Mouse (Mus musculus) MEL (cell line): ENCODE results near the gene 9530077C05Rik. TPM values are rescaled to one million over a fixed set of nuclear protein-coding genes. Genes with fewer than 3 reads are reported as not detected.

Source experiments
- DNase-seq: peaks from one replicate; pipeline ENCODE4 v3.0.0; 2011; ENCODE audit warnings: low read depth, low spot score
- H3K27ac ChIP-seq: 2 replicates; pipeline ENCODE4 v1.5.1; 2012; ENCODE audit warnings: low read depth, mild to moderate bottlenecking, control low read depth, low read length, moderate library complexity; ENCODE audit not compliant: control insufficient read depth
- H3K27me3 ChIP-seq, 2 experiments: fragments of 150-350 bp in 1 of 2; sonication (generic) in 1 of 2; 2 replicates each; pipeline ENCODE4 v1.6.1; 2012; ENCODE audit warnings: low read length in 2 of 2, mild to moderate bottlenecking in 2 of 2, improper control_type of control experiment in 1 of 2, moderate library complexity in 1 of 2; ENCODE audit not compliant: insufficient read depth in 2 of 2, control insufficient read depth in 1 of 2
- H3K36me3 ChIP-seq, 2 experiments: 2 replicates each; pipeline ENCODE4 v1.6.1; 2012 to 2014; ENCODE audit warnings: low read length in 2 of 2, improper control_type of control experiment in 1 of 2, inconsistent platforms in 1 of 2, mild to moderate bottlenecking in 1 of 2; ENCODE audit not compliant: insufficient read depth in 2 of 2, control insufficient read depth in 1 of 2
- H3K4me1 ChIP-seq, 2 experiments: fragments of 150-350 bp in 1 of 2; sonication (generic) in 1 of 2; 2 replicates each; pipeline ENCODE4 v1.6.1; 2012; ENCODE audit warnings: low read length in 2 of 2, improper control_type of control experiment in 1 of 2, mild to moderate bottlenecking in 1 of 2; ENCODE audit not compliant: insufficient read depth in 2 of 2, control insufficient read depth in 1 of 2
- H3K4me3 ChIP-seq, 2 experiments: fragments of 150-350 bp in 1 of 2; sonication (generic) in 1 of 2; 2 replicates each; pipeline ENCODE4 v1.5.1; 2012; ENCODE audit warnings: low read depth in 2 of 2, low read length in 2 of 2, mild to moderate bottlenecking in 2 of 2, moderate library complexity in 2 of 2, control low read depth in 1 of 2, improper control_type of control experiment in 1 of 2; ENCODE audit not compliant: control insufficient read depth in 1 of 2, insufficient read depth in 1 of 2
- H3K79me2 ChIP-seq: 2 replicates; pipeline ENCODE4 v1.6.1; 2012; ENCODE audit warnings: mild to moderate bottlenecking, low read length, moderate library complexity; ENCODE audit not compliant: control insufficient read depth, poor library complexity, insufficient read depth
- H3K9ac ChIP-seq: 2 replicates; pipeline ENCODE4 v1.6.1; 2012; ENCODE audit warnings: low read depth, mild to moderate bottlenecking, control low read depth, low read length, moderate library complexity; ENCODE audit not compliant: control insufficient read depth, poor library complexity, severe bottlenecking
- H3K9me3 ChIP-seq: fragments of 150-350 bp; sonication (generic); replicated peaks from 2 replicates; pipeline ENCODE4 v1.6.1; 2012; ENCODE audit warnings: mild to moderate bottlenecking, low read length, improper control_type of control experiment, moderate library complexity; ENCODE audit not compliant: insufficient read depth
- BHLHE40 ChIP-seq: IDR thresholded peaks from 2 replicates; pipeline ENCODE4 v1.6.1; 2012; ENCODE audit warnings: low read depth, mild to moderate bottlenecking, inconsistent platforms, low read length, improper control_type of control experiment, borderline replicate concordance
- CHD2 ChIP-seq: IDR thresholded peaks from 2 replicates; pipeline ENCODE4 v1.6.1; 2011; ENCODE audit warnings: low read length, improper control_type of control experiment
- CTCF ChIP-seq, 3 experiments: IDR thresholded peaks in 2 of 3; conservative IDR thresholded peaks in 1 of 3; 2 replicates each; pipeline ENCODE4 v1.5.1; 2011 to 2012; ENCODE audit warnings: low read length in 3 of 3, low read depth in 2 of 3, mild to moderate bottlenecking in 2 of 3, improper control_type of control experiment in 1 of 3, inconsistent platforms in 1 of 3, mixed read lengths in 1 of 3, moderate library complexity in 1 of 3; ENCODE audit not compliant: control insufficient read depth in 1 of 3, insufficient read depth in 1 of 3, poor library complexity in 1 of 3, severe bottlenecking in 1 of 3
- E2F4 ChIP-seq: IDR thresholded peaks from 2 replicates; pipeline ENCODE4 v1.6.1; 2011; ENCODE audit warnings: low read depth, low read length, improper control_type of control experiment, borderline replicate concordance
- ELF1 ChIP-seq: IDR thresholded peaks from 2 replicates; pipeline ENCODE4 v1.6.1; 2014; ENCODE audit warnings: low read depth, mild to moderate bottlenecking, inconsistent platforms, low read length, improper control_type of control experiment, moderate library complexity
- EP300 ChIP-seq, 2 experiments: IDR thresholded peaks; 2 replicates each; pipeline ENCODE4 v1.6.1; 2011; ENCODE audit warnings: improper control_type of control experiment in 2 of 2, low read length in 2 of 2, low read depth in 1 of 2, mild to moderate bottlenecking in 1 of 2
- ETS1 ChIP-seq: IDR thresholded peaks from 2 replicates; pipeline ENCODE4 v1.6.1; 2012; ENCODE audit warnings: low read depth, mild to moderate bottlenecking, inconsistent platforms, low read length, improper control_type of control experiment, moderate library complexity
- GABPA ChIP-seq: IDR thresholded peaks from 2 replicates; pipeline ENCODE4 v1.6.1; 2012; ENCODE audit warnings: low read depth, mild to moderate bottlenecking, inconsistent platforms, low read length, improper control_type of control experiment, moderate library complexity
- GATA1 ChIP-seq: IDR thresholded peaks from 2 replicates; pipeline ENCODE4 v1.6.1; 2011; ENCODE audit warnings: low read depth, low read length, improper control_type of control experiment
- JUND ChIP-seq: IDR thresholded peaks from 2 replicates; pipeline ENCODE4 v1.6.1; 2011; ENCODE audit warnings: low read depth, mild to moderate bottlenecking, improper control_type of control experiment, low read length
- KAT2A ChIP-seq: conservative IDR thresholded peaks from 2 replicates; pipeline ENCODE4 v1.6.1; 2012; ENCODE audit warnings: low read depth, low read length, improper control_type of control experiment, inconsistent platforms
- MAFK ChIP-seq: IDR thresholded peaks from 2 replicates; pipeline ENCODE4 v1.6.1; 2011; ENCODE audit warnings: low read depth, mild to moderate bottlenecking, low read length, improper control_type of control experiment, borderline replicate concordance
- MAX ChIP-seq: IDR thresholded peaks from 2 replicates; pipeline ENCODE4 v1.6.1; 2011; ENCODE audit warnings: low read length, improper control_type of control experiment
- MAZ ChIP-seq: IDR thresholded peaks from 2 replicates; pipeline ENCODE4 v1.6.1; 2012; ENCODE audit warnings: low read depth, mild to moderate bottlenecking, inconsistent platforms, low read length, improper control_type of control experiment
- MEF2A ChIP-seq: IDR thresholded peaks from 2 replicates; pipeline ENCODE4 v1.6.1; 2014; ENCODE audit warnings: low read depth, mild to moderate bottlenecking, inconsistent platforms, low read length, improper control_type of control experiment; ENCODE audit not compliant: poor library complexity, insufficient replicate concordance, severe bottlenecking; ENCODE audit errors: extremely low read depth
- MXI1 ChIP-seq: IDR thresholded peaks from 2 replicates; pipeline ENCODE4 v1.6.1; 2011; ENCODE audit warnings: mild to moderate bottlenecking, low read depth, low read length, improper control_type of control experiment
- MYB ChIP-seq: IDR thresholded peaks from 2 replicates; pipeline ENCODE4 v1.6.1; 2011; ENCODE audit warnings: mild to moderate bottlenecking, low read depth, low read length, improper control_type of control experiment
- MYC ChIP-seq: IDR thresholded peaks from 2 replicates; pipeline ENCODE4 v1.6.1; 2011; ENCODE audit warnings: low read depth, mild to moderate bottlenecking, low read length, improper control_type of control experiment, moderate library complexity
- NELFE ChIP-seq: IDR thresholded peaks from 2 replicates; pipeline ENCODE4 v1.6.1; 2011; ENCODE audit warnings: low read depth, low read length, improper control_type of control experiment
- POLR2AphosphoS5 ChIP-seq: IDR thresholded peaks from 2 replicates; pipeline ENCODE4 v1.6.1; 2012; ENCODE audit warnings: low read depth, borderline replicate concordance, mild to moderate bottlenecking, inconsistent platforms, low read length, moderate library complexity, mixed read lengths
- RAD21 ChIP-seq: IDR thresholded peaks from 2 replicates; pipeline ENCODE4 v1.6.1; 2011; ENCODE audit warnings: mild to moderate bottlenecking, low read depth, low read length, improper control_type of control experiment
- RCOR1 ChIP-seq: IDR thresholded peaks from 2 replicates; pipeline ENCODE4 v1.6.1; 2012; ENCODE audit warnings: low read depth, mild to moderate bottlenecking, inconsistent platforms, low read length, improper control_type of control experiment
- SIN3A ChIP-seq: IDR thresholded peaks from 2 replicates; pipeline ENCODE4 v1.6.1; 2012; ENCODE audit warnings: low read length, improper control_type of control experiment, inconsistent platforms
- SMC3 ChIP-seq: IDR thresholded peaks from 2 replicates; pipeline ENCODE4 v1.6.1; 2011; ENCODE audit warnings: low read depth, low read length, improper control_type of control experiment
- TAL1 ChIP-seq: IDR thresholded peaks from 2 replicates; pipeline ENCODE4 v1.6.1; 2012; ENCODE audit warnings: mild to moderate bottlenecking, inconsistent platforms, low read length, moderate library complexity, mixed read lengths
- TBP ChIP-seq: IDR thresholded peaks from 2 replicates; pipeline ENCODE4 v1.8.0; 2011; ENCODE audit warnings: low read depth, low read length, improper control_type of control experiment
- TCF12 ChIP-seq: IDR thresholded peaks from 2 replicates; pipeline ENCODE4 v1.6.1; 2014; ENCODE audit warnings: low read depth, mild to moderate bottlenecking, inconsistent platforms, low read length, improper control_type of control experiment, moderate library complexity
- UBTF ChIP-seq: IDR thresholded peaks from 2 replicates; pipeline ENCODE4 v1.6.1; 2012; ENCODE audit warnings: low read depth, mild to moderate bottlenecking, inconsistent platforms, low read length, improper control_type of control experiment, moderate library complexity, borderline replicate concordance; ENCODE audit not compliant: insufficient read depth
- ZC3H11A ChIP-seq: IDR thresholded peaks from 2 replicates; pipeline ENCODE4 v1.6.1; 2012; ENCODE audit warnings: low read depth, mild to moderate bottlenecking, inconsistent platforms, low read length, improper control_type of control experiment
- ZMIZ1 ChIP-seq: IDR thresholded peaks from 2 replicates; pipeline ENCODE4 v1.6.1; 2012; ENCODE audit warnings: low read depth, mild to moderate bottlenecking, inconsistent platforms, low read length, improper control_type of control experiment, moderate library complexity
- ZNF384 ChIP-seq: IDR thresholded peaks from 2 replicates; pipeline ENCODE4 v1.6.1; 2012; ENCODE audit warnings: low read depth, mild to moderate bottlenecking, inconsistent platforms, low read length, improper control_type of control experiment
- polyA plus RNA-seq, 2 experiments: library from polyadenylated mRNA; stranded (reverse) in 1 of 2; unstranded in 1 of 2; fragments of >175 nt in 1 of 2; fragments of >200 nt in 1 of 2; gene quantifications; 2 replicates each; pipeline versions ENCODE4 v1.2.1 to v1.2.4; 2012; ENCODE audit warnings: low replicate concordance in 2 of 2, low read depth in 1 of 2; ENCODE audit not compliant: insufficient read length in 2 of 2, insufficient read depth in 1 of 2, missing spikeins in 1 of 2
- total RNA-seq: library from RNA; depleted of rRNA; stranded (reverse); fragments of 300-350 nt; gene quantifications from 2 replicates; pipeline ENCODE4 v1.2.3, GENCODE M21; 2012

The 9530077C05Rik gene
- total and polyA plus RNA-seq, 3 experiments = 4.1 to 6.9 TPM; not detected in 1

- no peak overlapping the region for H3K4me3 ChIP-seq
- H3K79me2 ChIP-seq = no peaks in the 10 kb centered on the region
- no peak for DNase-seq
- no peak overlapping the region for H3K9ac ChIP-seq
- H3K36me3 ChIP-seq = peaks cover 0 to 6% of the 10 kb centered on the region in 2 experiments; a peak in 2 of 4 replicates
- no peaks in the 10 kb centered on the region for H3K27me3 ChIP-seq
- no peaks in the 10 kb centered on the region for H3K9me3 ChIP-seq
- TF ChIP-seq KAT2A (no peak), ZC3H11A (no peak), GATA1 (no peak), MEF2A (no peak), UBTF (no peak), RAD21 (no peak), CHD2 (no peak), JUND (no peak), ZMIZ1 (no peak), ZNF384 (no peak), MAZ (no peak), BHLHE40 (no peak), MYC (no peak), EP300 (IDR thresholded peaks at IDR 0.05; ENCODE audit: low read depth in 1 of 2, low read length in 2 of 2) (no peak), TAL1 (no peak; the same call in 1 of the 2 replicates), E2F4 (no peak), TBP (no peak), MXI1 (no peak), RCOR1 (no peak), MAX (no peak)
- no peak overlapping the region for H3K27ac ChIP-seq
- peaks cover 6 to 8% of the 10 kb centered on the region in 2 experiments; a peak in 3 of 4 replicates for H3K4me1 ChIP-seq
Observed at GRCm38 (mm10) chr9:22402001-22402400, 9.3 kb upstream of the 9530077C05Rik start.

GRCm38 (mm10) chr9:22402976-22403375 is 8.3 kb upstream of the 9530077C05Rik start:
- peak; percentile 74 for DNase-seq
- H3K9ac ChIP-seq = peak overlapping the region; percentile 32
- peaks cover 6 to 8% of the 10 kb centered on the region in 2 experiments; a peak in 3 of 4 replicates for H3K4me1 ChIP-seq
- H3K79me2 ChIP-seq = no peaks in the 10 kb centered on the region
- peak overlapping the region in 1 of 2 experiments; percentile 2; a peak in 1 of 4 replicates for H3K4me3 ChIP-seq
- peak overlapping the region; percentile 13; the same call in 1 of the 2 replicates for H3K27ac ChIP-seq
- H3K27me3 ChIP-seq = no peaks in the 10 kb centered on the region
- H3K36me3 ChIP-seq = peaks cover 0 to 6% of the 10 kb centered on the region in 2 experiments; a peak in 2 of 4 replicates
- no peaks in the 10 kb centered on the region for H3K9me3 ChIP-seq
- TF ChIP-seq GATA1 = no peak
- no peak for TF ChIP-seq MEF2A
- no peak for TF ChIP-seq TAL1
- TF ChIP-seq MYB = peak; percentile 74; the same call in 1 of the 2 replicates
- peak; percentile 72 for TF ChIP-seq ETS1
- TF ChIP-seq ZNF384 = no peak
- TF ChIP-seq TCF12 = peak; percentile 71; the same call in 1 of the 2 replicates
- peak; percentile 32; the same call in 1 of the 2 replicates for TF ChIP-seq RCOR1
- TF ChIP-seq SIN3A = peak; percentile 25; the same call in 1 of the 2 replicates
- no peak for TF ChIP-seq CHD2
- TF ChIP-seq JUND = no peak
- TF ChIP-seq ELF1 = no peak
- TF ChIP-seq CTCF (IDR thresholded peaks at IDR 0.05 in 2 of 3, conservative IDR thresholded peaks at IDR 0.05 in 1 of 3; ENCODE audit: control insufficient read depth in 1 of 3, insufficient read depth in 1 of 3, low read depth in 2 of 3, low read length in 3 of 3, poor library complexity in 1 of 3, severe bottlenecking in 1 of 3) = no peak
- no peak for TF ChIP-seq KAT2A
- TF ChIP-seq NELFE = no peak
- TF ChIP-seq POLR2AphosphoS5 = no peak
- no peak for TF ChIP-seq SMC3
- no peak for TF ChIP-seq MYC
- TF ChIP-seq UBTF = no peak
- TF ChIP-seq MAFK = no peak
- no peak for TF ChIP-seq GABPA
